Mouse (Mus musculus) A20 (cell line): Measurements from ENCODE around the gene Ctu1.
"Not testable (repeated sequence)": the region's sequence is repeated elsewhere in the genome, so short reads cannot be mapped to it uniquely, and the experiment has no call there.

Experiments used
- DNase-seq: peaks from one replicate; pipeline ENCODE4 v3.0.0-alpha.2; 2011; ENCODE audit warnings: low read depth, low spot score

The Ctu1 gene

DNA sequence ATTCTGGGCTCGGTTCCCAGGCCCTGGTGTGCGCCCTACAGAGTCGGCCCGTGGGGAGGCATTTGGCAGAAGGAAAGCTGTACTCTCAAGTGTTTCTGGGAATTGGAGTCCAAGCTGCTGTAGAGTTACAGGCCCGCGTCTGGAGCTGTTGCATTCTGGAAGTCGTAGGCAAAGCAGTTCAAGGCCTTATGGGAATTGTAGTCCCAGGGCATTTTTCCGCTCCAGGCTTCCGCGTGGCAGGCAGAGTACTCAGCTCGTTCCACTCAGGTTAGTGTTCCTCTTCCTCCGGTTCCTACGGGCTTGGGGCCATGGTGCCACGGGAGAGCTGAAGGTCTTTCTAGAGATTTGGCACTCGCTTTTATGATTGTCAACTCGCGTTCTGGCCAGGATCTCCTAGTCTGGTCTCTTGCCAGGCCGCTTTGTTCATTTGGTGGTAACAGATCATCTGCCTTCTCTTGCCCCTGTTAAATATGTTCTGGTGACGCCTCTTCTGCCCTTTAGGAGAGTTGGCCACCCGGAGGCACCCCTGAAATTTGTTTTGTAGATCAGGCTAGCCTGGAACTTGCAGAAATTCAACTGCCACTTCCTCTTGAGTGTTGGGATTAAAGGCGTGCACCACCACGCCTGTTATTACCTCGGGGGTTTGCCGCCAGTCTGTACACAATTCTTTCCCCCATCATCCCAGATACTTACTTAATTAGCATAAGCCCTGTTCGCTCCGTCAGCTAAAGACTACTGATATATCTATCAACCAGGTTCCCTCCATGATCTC, at the start of gene Ctu1:
Gene Ctu1, plus strand, starts transcription at position 208 of the 772 bp plus-strand sequence.
- DNase-seq: peak; percentile 90

GRCm38 (mm10) chr7:43622927-43623326, 48.9 kb upstream of the Ctu1 start:
- no peak for DNase-seq

GRCm38 (mm10) chr7:43623819-43624218, 48.0 kb upstream of the Ctu1 start:
- DNase-seq: no peak

- DNase-seq: peak; percentile 42
These were observed 46.8 kb upstream of the Ctu1 start for GRCm38 (mm10) chr7:43625065-43625464.

DNA sequence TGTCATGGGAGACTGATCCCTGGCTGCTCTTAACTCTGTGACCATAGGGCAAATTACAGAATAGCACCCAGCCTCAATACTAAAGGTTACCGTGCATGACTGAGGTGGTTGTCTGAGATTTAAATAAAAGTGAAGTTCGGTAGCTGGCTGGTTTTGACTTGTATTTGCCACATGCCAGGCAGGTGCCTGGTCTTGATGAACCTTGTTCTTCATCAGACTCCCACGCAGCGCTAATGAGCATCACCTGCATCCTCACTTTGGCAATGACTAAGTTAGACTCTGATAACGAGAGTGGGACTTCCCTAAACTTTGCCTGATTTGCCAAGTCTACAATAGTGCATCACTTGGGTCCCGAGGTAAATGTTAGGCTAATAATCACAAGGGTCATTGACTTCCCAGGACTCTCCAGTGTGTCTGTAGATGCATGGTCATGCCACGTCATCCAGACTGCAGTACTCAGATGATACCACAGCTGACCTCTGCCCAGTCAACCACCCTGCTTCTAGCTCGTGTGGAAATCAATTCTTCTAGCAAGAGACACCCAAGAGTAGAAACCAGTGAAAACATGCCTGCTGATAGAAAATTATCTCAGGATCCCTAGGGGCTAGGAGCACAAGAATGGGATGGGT, 45.9 kb upstream of the Ctu1 start:
- peak; percentile 81 for DNase-seq

DNA sequence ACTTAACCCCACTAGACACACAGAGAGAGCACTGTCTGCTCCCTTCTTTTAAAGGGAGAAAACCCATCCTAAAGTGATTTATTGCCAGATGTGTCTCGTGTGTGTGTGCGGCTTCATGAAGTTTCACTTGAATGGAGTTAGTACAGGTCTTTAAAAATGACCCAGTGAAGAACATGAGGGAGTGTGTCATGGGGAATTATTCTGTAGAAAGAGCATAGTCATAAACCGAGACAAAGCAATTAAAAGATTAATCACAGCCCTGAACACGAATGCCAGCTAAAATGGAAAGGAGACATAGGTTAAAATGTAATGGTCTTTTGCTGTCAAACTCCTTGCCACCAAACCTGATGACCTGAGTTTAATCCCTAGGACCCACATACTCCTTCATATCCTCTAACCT, 37.9 kb upstream of the Ctu1 start:
- DNase-seq: no peak

DNA sequence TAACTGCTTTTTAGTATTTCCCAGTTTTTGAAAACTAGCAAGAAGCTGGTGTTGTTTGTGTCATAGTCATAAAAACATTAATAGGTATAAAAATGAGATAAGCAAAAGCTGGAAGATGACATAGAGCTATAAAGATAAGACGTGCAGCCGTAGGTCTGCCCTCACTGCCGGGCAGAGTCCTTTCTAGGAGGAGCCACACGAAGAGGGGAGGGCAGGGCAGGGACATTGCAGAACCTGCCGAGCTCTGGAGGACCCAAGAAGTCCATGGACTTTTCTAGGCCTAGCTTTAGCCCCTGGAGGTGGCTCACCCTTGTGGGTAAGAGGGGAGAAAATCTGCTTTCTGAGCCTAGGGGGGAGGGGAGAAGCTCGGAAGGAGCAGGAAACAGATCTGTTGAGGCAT, 37.3 kb upstream of the Ctu1 start, which contains the start of gene Ceacam18:
Gene Ceacam18, plus strand, starts transcription at position 208 of the 400 bp plus-strand sequence.
- DNase-seq: no peak

DNA sequence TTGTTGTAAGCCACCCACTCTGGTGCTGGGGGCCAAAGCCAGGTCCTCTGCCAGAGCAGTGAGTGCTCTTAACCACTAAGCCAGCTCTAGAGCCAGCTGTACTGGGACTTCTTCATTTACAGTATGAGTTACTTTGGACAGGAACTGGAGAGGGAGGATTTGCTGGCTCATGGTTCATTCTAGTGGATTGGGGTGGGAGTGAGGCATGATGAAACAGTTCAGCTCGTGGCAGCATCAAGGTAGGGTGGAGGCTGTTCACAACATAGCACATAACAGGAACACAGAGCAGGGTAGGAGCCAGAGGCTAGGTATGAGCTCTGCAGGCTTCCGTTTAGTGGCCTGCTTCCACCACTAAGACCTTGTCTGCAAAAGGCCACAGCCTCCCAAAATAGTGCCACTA, 35.6 kb upstream of the Ctu1 start:
- DNase-seq: no peak

- DNase-seq: no peak
These were observed 34.7 kb upstream of the Ctu1 start for GRCm38 (mm10) chr7:43637118-43637517.

DNA sequence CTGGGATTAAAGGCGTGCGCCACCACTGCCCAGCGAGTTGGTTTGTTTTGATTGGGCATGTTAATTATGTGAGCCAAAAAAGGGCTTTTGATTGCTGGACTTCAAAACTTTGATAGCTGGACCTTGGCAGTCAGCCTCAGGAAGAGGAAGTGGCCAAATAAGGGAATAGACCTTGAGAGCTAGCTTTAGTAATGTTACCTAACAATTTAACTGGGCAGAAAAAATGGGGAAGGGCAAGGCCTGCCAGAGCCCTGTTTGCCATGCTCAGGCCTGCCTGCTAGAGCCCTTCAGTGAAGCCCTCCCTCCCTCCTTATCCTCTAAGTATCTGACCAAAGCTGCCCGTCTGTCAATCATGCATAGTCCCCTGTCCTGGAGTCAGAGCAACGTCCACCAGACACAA, 29.2 kb upstream of the Ctu1 start:
- peak; percentile 4 for DNase-seq

DNA sequence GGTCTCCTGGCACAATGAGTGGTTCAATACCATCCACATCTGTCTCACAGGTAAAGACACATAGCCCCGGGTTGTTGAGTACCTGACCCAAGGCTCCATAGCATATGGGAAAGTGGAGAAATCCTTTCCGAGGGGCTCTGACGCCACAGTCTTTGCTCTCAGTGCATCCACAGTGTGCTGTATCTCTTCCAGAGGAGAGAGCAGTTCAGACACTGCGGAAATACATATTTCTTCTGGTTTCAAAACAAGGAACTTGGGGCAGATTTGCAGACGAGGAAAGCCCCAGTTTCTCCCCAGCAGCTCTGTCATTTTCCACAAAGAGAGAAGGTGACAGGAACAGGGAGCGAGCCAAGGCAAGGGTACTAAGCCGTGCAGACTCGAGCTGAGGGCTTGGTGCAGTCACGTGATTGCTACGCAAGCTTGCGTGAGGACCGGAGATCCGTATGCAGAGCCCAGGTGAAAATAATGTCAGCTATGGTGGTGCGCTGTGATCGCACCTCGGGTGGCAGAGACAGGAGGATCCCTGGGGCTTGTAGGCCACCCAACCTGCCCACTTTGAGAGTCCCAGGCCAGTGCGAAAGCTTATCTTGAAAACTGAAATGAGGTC, 28.7 kb upstream of the Ctu1 start:
- DNase-seq: no peak

GRCm38 (mm10) chr7:43652683-43653082, 19.1 kb upstream of the Ctu1 start:
- no peak for DNase-seq

- no peak for DNase-seq
These were observed 17.3 kb upstream of the Ctu1 start for GRCm38 (mm10) chr7:43654519-43654918.

- DNase-seq: no peak
These were observed 15.6 kb upstream of the Ctu1 start for GRCm38 (mm10) chr7:43656232-43656631.

DNA sequence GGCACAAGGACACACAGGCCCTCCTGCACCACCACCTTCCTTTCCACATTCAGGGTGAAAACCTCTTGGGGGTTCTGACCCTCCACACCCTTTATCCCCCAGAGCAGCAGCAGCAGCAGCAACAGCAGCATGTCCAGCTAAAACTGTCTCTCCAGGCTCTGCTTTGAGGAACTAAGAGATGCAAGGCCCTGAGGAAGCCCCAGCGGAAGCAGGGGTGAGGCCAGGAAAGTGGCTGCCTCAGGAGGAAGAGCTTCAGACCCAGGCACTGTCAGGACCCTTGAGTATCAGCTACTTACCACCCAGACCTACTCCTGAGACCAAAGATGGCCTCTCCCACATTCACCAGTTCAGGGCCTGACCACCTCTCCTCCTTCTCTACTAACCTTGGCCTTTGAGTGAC, 11.8 kb upstream of the Ctu1 start, which contains the start of gene Siglece:
Gene Siglece, minus strand, starts transcription at position 160 of the 400 bp plus-strand sequence.
- no peak for DNase-seq

GRCm38 (mm10) chr7:43662804-43663203, 9.0 kb upstream of the Ctu1 start:
- DNase-seq: no peak

DNA sequence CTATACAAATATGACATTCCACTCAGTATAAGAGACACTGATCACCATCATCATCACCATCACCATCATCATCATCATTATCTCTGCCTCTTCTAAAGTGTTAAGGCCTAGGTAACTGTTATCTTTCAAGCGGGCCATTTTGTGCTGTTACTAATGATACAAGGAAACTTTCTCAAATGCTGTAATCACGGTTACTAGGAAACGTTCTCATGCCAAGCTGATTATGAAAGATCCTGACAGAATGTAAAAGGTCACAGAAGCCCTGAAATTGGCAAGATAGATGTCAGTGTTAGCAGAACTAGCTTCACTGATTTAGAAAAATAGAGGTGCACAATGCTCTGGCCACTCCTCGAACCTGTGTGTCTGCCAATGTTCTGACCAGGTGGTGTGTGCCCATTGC, 4.6 kb upstream of the Ctu1 start:
- not testable (repeated sequence) for DNase-seq

DNA sequence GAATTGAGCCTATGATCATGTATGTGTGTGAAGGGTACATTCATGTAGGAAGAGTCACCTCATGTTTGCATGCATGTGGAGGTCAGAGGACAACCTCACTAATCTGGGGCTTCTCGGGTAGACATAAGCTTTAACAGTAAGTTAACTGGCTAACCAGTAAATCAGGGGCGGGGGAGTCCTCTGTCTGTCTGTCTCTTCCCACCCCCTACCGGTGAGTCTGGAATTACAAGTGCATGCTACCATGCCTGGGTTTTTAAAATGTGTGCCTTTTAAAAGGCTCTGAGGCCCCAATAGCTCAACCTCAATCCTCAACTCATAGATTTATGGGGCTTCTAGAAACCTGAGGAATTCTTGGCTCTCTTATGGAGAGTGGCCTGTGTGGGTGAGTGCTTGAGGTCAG, 3.2 kb upstream of the Ctu1 start:
- peak; percentile 66 for DNase-seq

- no peak for DNase-seq
These were observed 580 bp upstream of the Ctu1 start for GRCm38 (mm10) chr7:43671064-43671808.

- no peak for DNase-seq
These were observed 905 bp downstream of the Ctu1 start for GRCm38 (mm10) chr7:43672581-43673260.

GRCm38 (mm10) chr7:43675091-43675490, 3.3 kb downstream of the Ctu1 start:
- DNase-seq: no peak
